ENCODE assay signal across 12 mouse cellular contexts in the genomic region with DNA sequence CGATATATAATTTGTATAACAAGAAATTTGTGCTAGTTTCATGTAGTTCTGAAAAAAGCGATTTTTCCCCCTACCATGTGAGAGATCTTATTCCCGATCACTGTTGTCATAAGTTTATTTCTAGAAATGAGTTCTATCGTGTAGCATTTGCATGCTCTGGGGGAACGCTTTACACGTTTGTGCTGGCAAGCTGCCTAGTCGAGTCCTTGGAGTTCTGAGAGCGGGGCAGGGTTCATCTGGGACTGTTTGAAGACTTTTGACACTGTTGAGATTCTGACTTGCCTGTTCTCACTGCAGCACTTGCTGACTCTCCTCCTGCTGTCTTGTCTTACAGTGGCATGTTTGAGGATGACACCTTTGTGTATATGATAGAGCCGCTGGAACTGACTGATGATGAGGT.
"Had no signal": no experiment of that assay in that cellular context is flagged by ENCODE, and none has a peak within 500 bp of the region (broad histone marks: within the 10 kb centered on the region; RNA-seq: fewer than 3 reads in every experiment).

No protein-coding gene starts in this region.

- H3K4me3 ChIP-seq: kidney, embryonic 15.5 days; limb, embryonic 15.5 days; liver, embryonic 12.5 days; lung, embryonic 15.5 days; midbrain, embryonic 12.5 days; neural tube, embryonic 13.5 days had no signal

- H3K4me2 ChIP-seq: kidney, embryonic 15.5 days; limb, embryonic 15.5 days; liver, embryonic 12.5 days; lung, embryonic 15.5 days; midbrain, embryonic 12.5 days; neural tube, embryonic 13.5 days had no signal

- H3K9ac ChIP-seq: kidney, embryonic 15.5 days; limb, embryonic 15.5 days; liver, embryonic 12.5 days; lung, embryonic 15.5 days; midbrain, embryonic 12.5 days; neural tube, embryonic 13.5 days had no signal

- H3K4me1 ChIP-seq: limb, embryonic 15.5 days; liver, embryonic 12.5 days; lung, embryonic 15.5 days had no signal

- ATAC-seq: liver, embryonic 12.5 days; midbrain, embryonic 16.5 days had no signal

- H3K36me3 ChIP-seq: kidney, embryonic 15.5 days; limb, embryonic 15.5 days; liver, embryonic 12.5 days; lung, embryonic 15.5 days; midbrain, embryonic 12.5 days; neural tube, embryonic 13.5 days had no signal

- H3K27ac ChIP-seq: kidney, embryonic 15.5 days; limb, embryonic 15.5 days; liver, embryonic 12.5 days; lung, embryonic 15.5 days; midbrain, embryonic 12.5 days; neural tube, embryonic 13.5 days had no signal

- H3K9me3 ChIP-seq: kidney, embryonic 15.5 days; limb, embryonic 15.5 days; liver, embryonic 12.5 days; lung, embryonic 15.5 days; midbrain, embryonic 12.5 days; neural tube, embryonic 13.5 days had no signal

- DNase-seq: layer of hippocampus, postnatal 36 days; right cerebral cortex, adult 18-20 months; right cerebral cortex, postnatal 25 days; thymus, adult 18-20 months; thymus, postnatal 14 days had no signal

- H3K27me3 ChIP-seq: kidney, embryonic 15.5 days; limb, embryonic 15.5 days; liver, embryonic 12.5 days; lung, embryonic 15.5 days; midbrain, embryonic 12.5 days; neural tube, embryonic 13.5 days had no signal
